Mouse (Mus musculus) neural tube, embryonic 12.5 days (tissue): ENCODE data around the gene Grb14. TPM values are rescaled to one million over a fixed set of nuclear protein-coding genes. Genes with fewer than 3 reads are reported as not detected.

ENCODE experiments used
- ATAC-seq: fragments of 200-750 bp; cut with Nextera tagmentation; 2 replicates; pipeline ENCODE4 v1.8.0; 2017; ENCODE audit warnings: low read depth, mild to moderate bottlenecking, moderate TSS enrichment, moderate library complexity; ENCODE audit not compliant: low FRiP score
- H3K27ac ChIP-seq: fragments of 300-500 bp; sonication (generic); 2 replicates; pipeline ENCODE4 v1.5.1; 2016
- H3K27me3 ChIP-seq: fragments of 300-500 bp; sonication (generic); replicated peaks from 2 replicates; pipeline ENCODE4 v1.6.1; 2016; ENCODE audit warnings: mild to moderate bottlenecking
- H3K36me3 ChIP-seq: fragments of 300-500 bp; sonication (generic); 2 replicates; pipeline ENCODE4 v1.6.1; 2016; ENCODE audit warnings: mild to moderate bottlenecking
- H3K4me1 ChIP-seq: fragments of 300-500 bp; sonication (generic); 2 replicates; pipeline ENCODE4 v1.6.1; 2016
- H3K4me2 ChIP-seq: fragments of 300-500 bp; sonication (generic); replicated peaks from 2 replicates; pipeline ENCODE4 v1.6.1; 2016; ENCODE audit warnings: mild to moderate bottlenecking
- H3K4me3 ChIP-seq: fragments of 300-500 bp; sonication (generic); 2 replicates; pipeline ENCODE4 v1.5.1; 2016
- H3K9ac ChIP-seq: fragments of 300-500 bp; sonication (generic); 2 replicates; pipeline ENCODE4 v1.6.1; 2016; ENCODE audit warnings: mild to moderate bottlenecking
- H3K9me3 ChIP-seq: fragments of 300-500 bp; sonication (generic); 2 replicates; pipeline ENCODE4 v1.6.1; 2016; ENCODE audit warnings: mild to moderate bottlenecking
- WGBS: fragments of 180-500 bp; shearing (Covaris S2); methylation state at CpG from one replicate; pipeline ENCODE4 v1.1.7; 2016; 5-methylcytosine and 5-hydroxymethylcytosine counted together
- polyA plus RNA-seq: library from polyadenylated mRNA; unstranded; fragments of >200 nt; fragmentation: Nextera tagmentation; extraction: Ambion mirVana; gene quantifications from 2 replicates; pipeline ENCODE4 v1.2.1, GENCODE M21; 2016

Grb14 gene
- polyA plus RNA-seq, 1 experiment from 2014 or later, result 17.4 TPM

DNA sequence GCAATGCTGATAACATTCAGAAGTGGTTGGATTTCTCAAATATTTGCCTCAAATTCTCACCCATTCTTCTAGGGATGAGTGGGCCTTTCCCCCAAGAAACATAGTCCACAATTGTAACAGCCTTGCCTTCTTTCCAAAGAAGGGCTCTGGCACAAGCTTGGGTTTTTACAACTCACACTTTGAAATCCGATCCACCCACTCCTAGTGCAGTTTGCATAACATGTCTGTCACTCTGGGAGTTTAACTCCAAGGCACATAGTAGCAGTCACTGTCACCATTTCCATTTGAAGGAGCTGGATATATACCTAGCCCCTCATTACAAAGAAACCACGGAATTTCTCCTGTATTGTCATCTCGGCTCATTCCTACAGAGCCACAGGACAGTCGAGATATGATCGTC lies 103.9 kb downstream of the Grb14 start:
- Histone ChIP-seq H3K4me3 (no peak overlapping the region), H3K4me2 (no peak overlapping the region), H3K27ac (no peak overlapping the region), H3K36me3 (no peaks in the 10 kb centered on the region), H3K4me1 (no peaks in the 10 kb centered on the region), H3K9ac (no peak overlapping the region), H3K9me3 (no peaks in the 10 kb centered on the region), H3K27me3 (no peaks in the 10 kb centered on the region)
- WGBS, result 48% methylated on average over 5 of the region's 5 CpGs
- ATAC-seq, result no peak

DNA sequence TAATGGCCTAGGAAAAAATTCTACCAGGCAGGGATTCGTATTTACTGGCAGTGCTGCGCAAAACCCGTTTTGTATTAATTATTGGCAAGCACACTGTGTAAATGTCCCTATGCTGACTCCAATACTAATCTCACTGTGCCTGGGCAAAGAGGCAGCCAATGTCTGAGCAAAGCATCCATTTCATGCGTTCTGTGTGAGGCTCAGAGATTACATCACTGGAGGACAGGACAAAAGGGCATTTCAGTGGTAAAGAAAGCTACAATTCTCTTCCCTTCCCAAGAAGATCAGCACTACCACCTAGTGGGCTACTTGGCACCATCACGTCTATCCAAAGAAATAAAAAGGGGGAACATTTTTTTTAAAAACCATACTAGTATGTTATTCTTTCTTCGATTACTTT lies 109.3 kb downstream of the Grb14 start:
- no peak overlapping the region for H3K4me3 ChIP-seq
- no peak overlapping the region for H3K27ac ChIP-seq
- 56% methylated on average over 6 of the region's 6 CpGs for WGBS
- peak; percentile 80; the same call in 1 of the 2 replicates for ATAC-seq
- H3K9me3 ChIP-seq, result no peaks in the 10 kb centered on the region
- H3K4me2 ChIP-seq, result no peak overlapping the region
- H3K9ac ChIP-seq, result no peak overlapping the region
- no peaks in the 10 kb centered on the region for H3K4me1 ChIP-seq
- no peaks in the 10 kb centered on the region for H3K27me3 ChIP-seq
- no peaks in the 10 kb centered on the region for H3K36me3 ChIP-seq

DNA sequence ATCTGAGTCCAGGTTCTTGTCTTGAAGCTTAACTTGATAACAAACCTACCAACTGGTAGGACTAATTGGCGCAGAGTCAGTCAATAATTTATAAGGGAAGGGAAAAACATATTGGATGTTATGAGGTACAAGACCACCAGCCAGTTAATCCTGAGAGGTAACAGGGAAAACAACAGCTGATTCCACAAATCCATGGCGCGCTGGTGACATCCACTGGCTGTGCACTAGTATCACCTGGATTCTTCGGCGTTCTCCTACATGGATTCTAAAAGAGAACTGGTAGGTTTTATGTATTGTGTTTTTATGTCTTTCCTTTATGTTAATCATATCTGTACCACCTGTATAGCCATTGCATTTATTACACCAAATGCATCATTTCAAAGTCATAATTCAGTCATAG lies 119.9 kb downstream of the Grb14 start:
- H3K27ac ChIP-seq, result no peak overlapping the region
- no peak overlapping the region for H3K4me2 ChIP-seq
- H3K9ac ChIP-seq, result no peak overlapping the region
- H3K4me3 ChIP-seq, result no peak overlapping the region
- no peaks in the 10 kb centered on the region for H3K27me3 ChIP-seq
- no peak for ATAC-seq
- WGBS, result 86% methylated on average over 5 of the region's 5 CpGs
- no peaks in the 10 kb centered on the region for H3K4me1 ChIP-seq
- no peaks in the 10 kb centered on the region for H3K36me3 ChIP-seq
- H3K9me3 ChIP-seq, result no peaks in the 10 kb centered on the region

DNA sequence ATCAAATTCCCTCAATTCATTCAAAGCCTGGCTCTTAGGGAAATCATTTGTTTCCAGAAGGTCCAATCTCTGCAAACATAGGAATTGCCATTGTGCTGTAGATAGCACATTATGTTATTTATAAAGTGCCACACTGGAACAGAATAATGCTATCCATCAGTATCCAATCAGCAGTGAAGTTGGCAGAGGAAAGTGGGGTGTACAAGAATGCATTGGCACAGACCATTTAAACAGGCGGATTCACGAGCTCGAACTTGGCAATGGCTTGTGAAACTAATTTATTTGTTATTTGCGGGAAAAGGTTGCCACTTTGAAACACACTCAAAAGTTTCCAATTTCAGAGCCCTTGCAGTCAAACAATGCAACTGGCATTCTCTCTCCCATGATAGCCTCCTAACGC lies 126.9 kb downstream of the Grb14 start:
- ATAC-seq, result no peak

DNA sequence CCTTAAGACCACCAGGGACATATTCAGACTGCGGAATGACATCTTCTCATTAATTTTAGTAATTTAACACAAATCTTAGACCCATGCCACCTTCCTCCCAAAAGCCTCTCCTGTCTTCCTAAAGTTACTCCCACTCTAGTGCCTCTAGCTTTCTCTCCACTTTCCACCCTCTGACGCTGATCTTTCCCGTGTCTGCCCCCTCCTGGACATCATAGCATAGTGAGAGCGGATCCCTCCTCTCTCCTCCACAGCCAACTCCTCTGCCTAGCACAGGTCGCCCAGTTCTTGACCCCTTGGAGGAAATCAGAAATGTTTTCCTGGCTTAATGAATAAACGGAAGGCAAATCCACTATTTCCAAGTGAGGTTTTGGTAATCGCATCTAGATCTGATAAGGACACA lies 131.6 kb downstream of the Grb14 start:
- H3K4me3 ChIP-seq, result no peak overlapping the region
- H3K36me3 ChIP-seq, result no peaks in the 10 kb centered on the region
- no peak overlapping the region for H3K27ac ChIP-seq
- ATAC-seq, result peak; percentile 56; the same call in 1 of the 2 replicates
- 64% methylated on average over 7 of the region's 7 CpGs for WGBS
- H3K9me3 ChIP-seq, result no peaks in the 10 kb centered on the region
- no peaks in the 10 kb centered on the region for H3K4me1 ChIP-seq
- no peak overlapping the region for H3K9ac ChIP-seq
- no peaks in the 10 kb centered on the region for H3K27me3 ChIP-seq
- no peak overlapping the region for H3K4me2 ChIP-seq

More for the DNA sequence above, 126.9 kb downstream of the Grb14 start:
- Histone ChIP-seq H3K36me3 (no peaks in the 10 kb centered on the region), H3K4me1 (no peaks in the 10 kb centered on the region), H3K27ac (no peak overlapping the region), H3K9me3 (no peaks in the 10 kb centered on the region), H3K27me3 (no peaks in the 10 kb centered on the region), H3K4me3 (no peak overlapping the region), H3K4me2 (no peak overlapping the region), H3K9ac (no peak overlapping the region)
- WGBS, result 85% methylated on average over 5 of the region's 5 CpGs

DNA sequence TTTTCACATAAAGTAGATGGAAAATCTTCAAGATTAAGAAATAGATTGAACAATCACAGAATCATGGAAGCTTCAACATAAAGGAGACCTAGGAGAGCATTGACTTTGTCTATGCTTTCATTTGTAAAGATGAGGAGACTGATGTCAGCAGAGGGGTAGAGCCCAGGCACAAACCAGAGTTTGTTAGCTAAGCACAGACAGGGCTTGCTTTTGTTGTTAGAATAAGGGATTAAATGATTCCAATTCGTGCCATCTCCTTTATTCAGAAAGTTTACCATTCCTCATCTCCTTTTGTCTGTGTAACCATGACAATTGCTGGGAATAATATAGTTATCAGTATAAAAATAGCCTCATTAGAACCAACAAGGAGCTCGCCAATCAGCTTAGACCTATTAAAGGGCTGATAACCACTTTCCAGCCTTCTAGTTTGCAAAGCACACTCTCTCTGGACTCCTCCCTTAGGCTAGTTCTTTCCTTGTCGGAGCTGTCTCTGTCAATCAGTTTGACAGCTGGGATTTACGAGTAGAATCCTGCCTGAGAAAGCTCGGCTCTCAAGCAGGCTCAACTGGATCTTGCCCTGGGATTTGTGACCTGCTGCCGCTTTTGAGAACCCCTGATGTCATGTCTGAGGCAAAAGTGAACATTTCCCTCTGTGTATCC lies 137.6 kb downstream of the Grb14 start:
- H3K4me1 ChIP-seq, result no peaks in the 10 kb centered on the region
- no peak overlapping the region for H3K4me2 ChIP-seq
- H3K27me3 ChIP-seq, result no peaks in the 10 kb centered on the region
- no peak overlapping the region for H3K9ac ChIP-seq
- no peaks in the 10 kb centered on the region for H3K9me3 ChIP-seq
- H3K4me3 ChIP-seq, result no peak overlapping the region
- H3K27ac ChIP-seq, result no peak overlapping the region
- H3K36me3 ChIP-seq, result no peaks in the 10 kb centered on the region
- ATAC-seq, result no peak
- 40% methylated on average over 6 of the region's 6 CpGs for WGBS

DNA sequence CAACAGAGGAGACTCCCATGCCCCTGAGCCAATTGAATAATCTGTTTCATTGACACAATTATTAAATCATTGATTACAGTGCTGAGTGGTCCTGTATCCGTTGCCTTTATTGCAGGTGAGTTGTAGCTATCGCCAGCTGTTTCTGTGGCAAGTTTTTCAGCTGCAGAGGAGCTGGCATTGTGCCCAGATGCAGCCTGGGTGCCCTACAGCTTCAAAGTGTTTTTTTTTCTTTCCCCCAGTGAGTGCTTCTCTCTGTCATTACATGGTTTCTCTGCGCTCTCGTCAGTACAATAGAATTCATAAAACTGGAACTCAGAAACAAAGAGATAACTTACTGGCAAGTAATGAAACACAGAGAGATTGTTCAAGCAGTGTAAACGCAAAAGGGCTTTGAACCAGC lies 139.1 kb downstream of the Grb14 start:
- Histone ChIP-seq H3K4me1 (no peaks in the 10 kb centered on the region), H3K4me3 (no peak overlapping the region), H3K27me3 (no peaks in the 10 kb centered on the region), H3K36me3 (no peaks in the 10 kb centered on the region), H3K9me3 (no peaks in the 10 kb centered on the region), H3K27ac (no peak overlapping the region), H3K9ac (no peak overlapping the region), H3K4me2 (no peak overlapping the region)
- 38% methylated on average over 5 of the region's 5 CpGs for WGBS
- ATAC-seq, result no peak

DNA sequence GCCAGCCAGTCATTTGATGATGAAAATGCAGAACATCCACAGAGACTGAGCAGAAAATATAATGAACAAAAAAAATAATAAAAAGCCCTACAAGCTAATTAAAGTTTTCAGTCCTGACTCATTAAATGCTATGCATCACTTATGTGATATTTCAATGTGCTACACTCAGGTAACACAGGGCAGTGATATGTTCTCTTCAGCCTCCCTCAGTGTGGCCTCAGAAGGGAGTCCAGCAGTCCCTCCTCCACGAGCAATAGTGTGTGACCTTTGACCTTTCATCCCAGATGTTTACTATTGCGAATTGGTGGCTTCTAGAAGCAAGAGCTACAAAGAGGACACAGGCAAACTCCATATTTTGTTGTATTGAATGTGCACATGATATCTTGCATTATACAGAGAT lies 146.5 kb downstream of the Grb14 start:
- no peak overlapping the region for H3K4me3 ChIP-seq
- H3K27me3 ChIP-seq, result no peaks in the 10 kb centered on the region
- no peak for ATAC-seq
- H3K9me3 ChIP-seq, result no peaks in the 10 kb centered on the region
- no peaks in the 10 kb centered on the region for H3K4me1 ChIP-seq
- H3K36me3 ChIP-seq, result no peaks in the 10 kb centered on the region
- H3K4me2 ChIP-seq, result no peak overlapping the region
- no peak overlapping the region for H3K27ac ChIP-seq
- 38% methylated on average over 2 of the region's 2 CpGs for WGBS
- no peak overlapping the region for H3K9ac ChIP-seq

Other genes starting within 250 kb of the Grb14 start
- 2.2 and 3.0 TPM in 2 replicates for gene Cobll1, start 214.4 kb upstream of the Grb14 start, polyA plus RNA-seq